Mouse (Mus musculus) limb, embryonic 14.5 days (tissue): Measurements from ENCODE around the gene Tcf7. TPM values are rescaled to one million over a fixed set of nuclear protein-coding genes. Genes with fewer than 3 reads are reported as not detected.

Experiments used
- ATAC-seq: fragments of 200-750 bp; cut with Nextera tagmentation; 2 replicates; pipeline ENCODE4 v1.8.0; 2017; ENCODE audit warnings: low read depth, moderate number of reproducible peaks, moderate TSS enrichment; ENCODE audit not compliant: low FRiP score
- DNase-seq: peaks from one replicate; pipeline ENCODE4 v3.0.0-alpha.2; 2015; ENCODE audit warnings: low spot score
- H3K27ac ChIP-seq: fragments of 300-500 bp; sonication (generic); replicated peaks from 2 replicates; pipeline ENCODE4 v1.5.1; 2014; ENCODE audit warnings: low read depth, mild to moderate bottlenecking, low read length, moderate library complexity, mixed read lengths
- H3K27me3 ChIP-seq: fragments of 300-500 bp; sonication (generic); 2 replicates; pipeline ENCODE4 v1.6.1; 2014; ENCODE audit warnings: low read length, mixed read lengths; ENCODE audit not compliant: control insufficient read depth, insufficient read depth
- H3K36me3 ChIP-seq: fragments of 300-500 bp; sonication (generic); 2 replicates; pipeline ENCODE4 v1.6.1; 2014; ENCODE audit warnings: mild to moderate bottlenecking, low read length, moderate library complexity, mixed read lengths; ENCODE audit not compliant: control insufficient read depth, insufficient read depth
- H3K4me1 ChIP-seq: fragments of 300-500 bp; sonication (generic); 2 replicates; pipeline ENCODE4 v1.6.1; 2014; ENCODE audit warnings: antibody characterized with exemption, low read length, mixed read lengths; ENCODE audit not compliant: control insufficient read depth, insufficient read depth
- H3K4me2 ChIP-seq: fragments of 300-500 bp; sonication (generic); replicated peaks from 2 replicates; pipeline ENCODE4 v1.6.1; 2014; ENCODE audit warnings: low read depth, mild to moderate bottlenecking, low read length, moderate library complexity; ENCODE audit not compliant: severe bottlenecking
- H3K4me3 ChIP-seq: fragments of 300-500 bp; sonication (generic); replicated peaks from 2 replicates; pipeline ENCODE4 v1.5.1; 2014; ENCODE audit warnings: low read length
- H3K9ac ChIP-seq: fragments of 300-500 bp; sonication (generic); 2 replicates; pipeline ENCODE4 v1.6.1; 2014; ENCODE audit warnings: mild to moderate bottlenecking, low read depth, low read length, moderate library complexity; ENCODE audit not compliant: severe bottlenecking
- H3K9me3 ChIP-seq: fragments of 300-500 bp; sonication (generic); 2 replicates; pipeline ENCODE4 v1.6.1; 2016; ENCODE audit warnings: low read length; ENCODE audit not compliant: control insufficient read depth
- POLR2A ChIP-seq: fragments of 200-500 bp; IDR thresholded peaks from 2 replicates; pipeline ENCODE4 v1.8.0; 2012; ENCODE audit warnings: inconsistent platforms, mild to moderate bottlenecking, moderate library complexity, borderline replicate concordance; ENCODE audit not compliant: insufficient read depth, insufficient read length; ENCODE audit errors: extremely low read depth
- WGBS: fragments of 180-500 bp; shearing (Covaris S2); extraction: QIAGEN DNeasy Blood & Tissue Kit; methylation state at CpG from one replicate; pipeline ENCODE4 v1.1.7; 2014; 5-methylcytosine and 5-hydroxymethylcytosine counted together
- polyA plus RNA-seq, 2 experiments: library from polyadenylated mRNA; depleted of rRNA in 1 of 2; stranded (reverse) in 1 of 2; unstranded in 1 of 2; fragments of >200 nt; fragmentation: Nextera tagmentation in 1 of 2; extraction: Ambion mirVana in 1 of 2; gene quantifications; 2 replicates each; pipeline versions ENCODE4 v1.2.1 to v1.2.3; 2012 to 2014

Gene Tcf7
- polyA plus RNA-seq, 2 experiments = 13.2 to 14.0 TPM

GRCm38 (mm10) chr11:52220282-52220681, 62.5 kb downstream of the Tcf7 start:
- Histone ChIP-seq H3K27me3 (no peaks in the 10 kb centered on the region), H3K4me3 (no peak overlapping the region), H3K27ac (no peak overlapping the region), H3K36me3 (no peaks in the 10 kb centered on the region), H3K9me3 (no peaks in the 10 kb centered on the region), H3K4me2 (no peak overlapping the region), H3K9ac (no peak overlapping the region), H3K4me1 (peaks cover 5% of the 10 kb centered on the region; the same call in 1 of the 2 replicates)
- peak; percentile 77 for DNase-seq
- 10% methylated on average over 4 of the region's 4 CpGs for WGBS
- peak; percentile 50; the same call in 1 of the 2 replicates for ATAC-seq
- no peak for TF ChIP-seq POLR2A

- no peak for TF ChIP-seq POLR2A
- H3K27ac ChIP-seq = no peak within 1 kb of the TSS
- DNase-seq (no peak), ATAC-seq (no peak)
- no peaks in the 10 kb centered on the region for H3K9me3 ChIP-seq
- no peak within 1 kb of the TSS for H3K4me2 ChIP-seq
- H3K4me3 ChIP-seq = no peak within 1 kb of the TSS
- H3K9ac ChIP-seq = no peak within 1 kb of the TSS
- no peaks in the 10 kb centered on the region for H3K36me3 ChIP-seq
- no peaks in the 10 kb centered on the region for H3K27me3 ChIP-seq
- H3K4me1 ChIP-seq = no peaks in the 10 kb centered on the region
These were observed 68.9 kb downstream of the Tcf7 start, which contains the start of gene Olfr1371 for GRCm38 (mm10) chr11:52213887-52214286. Gene Olfr1371, minus strand, starts transcription at chr11:52213987.

Other genes with a start within 250 kb of the Tcf7 start
- 63.9 and 65.6 TPM in 2 replicates for gene Ppp2ca, start 184.3 kb downstream of the Tcf7 start, polyA plus RNA-seq (2012; rRNA removed)
- gene Ppp2ca, start 184.3 kb downstream of the Tcf7 start, polyA plus RNA-seq (2014; fragmentation: Nextera tagmentation; extraction: Ambion mirVana) = 88.4 and 93.6 TPM in 2 replicates
- not detected in 2 replicates for gene Olfr1373, start 137.5 kb downstream of the Tcf7 start, polyA plus RNA-seq (2012; rRNA removed)
- gene Olfr1373, start 137.5 kb downstream of the Tcf7 start, polyA plus RNA-seq (2014; fragmentation: Nextera tagmentation; extraction: Ambion mirVana) = not detected in 2 replicates
- not detected in 2 replicates for gene Olfr1371, start 69.0 kb downstream of the Tcf7 start, polyA plus RNA-seq (2012; rRNA removed)
- not detected in 2 replicates for gene Olfr1371, start 69.0 kb downstream of the Tcf7 start, polyA plus RNA-seq (2014; fragmentation: Nextera tagmentation; extraction: Ambion mirVana)
- 134 and 172 TPM in 2 replicates for gene Skp1a, start 51.0 kb downstream of the Tcf7 start, polyA plus RNA-seq (2012; rRNA removed)
- gene Skp1a, start 51.0 kb downstream of the Tcf7 start, polyA plus RNA-seq (2014; fragmentation: Nextera tagmentation; extraction: Ambion mirVana) = 746 and 751 TPM in 2 replicates
- gene Vdac1, start 77.8 kb upstream of the Tcf7 start, polyA plus RNA-seq (2012; rRNA removed) = 157 and 158 TPM in 2 replicates
- gene Vdac1, start 77.8 kb upstream of the Tcf7 start, polyA plus RNA-seq (2014; fragmentation: Nextera tagmentation; extraction: Ambion mirVana) = 207 and 218 TPM in 2 replicates
- 174 and 207 TPM in 2 replicates for gene 9530068E07Rik, start 113.4 kb upstream of the Tcf7 start, polyA plus RNA-seq (2012; rRNA removed)
- 202 and 213 TPM in 2 replicates for gene 9530068E07Rik, start 113.4 kb upstream of the Tcf7 start, polyA plus RNA-seq (2014; fragmentation: Nextera tagmentation; extraction: Ambion mirVana)